Mouse (Mus musculus) common myeloid progenitor, adult 5-6 weeks (primary cell): ENCODE measurements around the gene Ptges3. TPM values are rescaled to one million over a fixed set of nuclear protein-coding genes. Genes with fewer than 3 reads are reported as not detected.

Experiments used
- ATAC-seq: replicated peaks from 2 replicates; pipeline ENCODE4 v1.8.0; 2016; ENCODE audit warnings: low read depth, mild to moderate bottlenecking, moderate TSS enrichment, inconsistent platforms; ENCODE audit not compliant: poor library complexity, severe bottlenecking
- total RNA-seq: library from RNA; stranded (forward); fragments of 200-1000, 187-1606 nt; gene quantifications from 2 replicates; pipeline ENCODE4 v1.2.3, GENCODE M21; 2017

The Ptges3 gene
- total RNA-seq, 1 experiment from 2014 or later = 326 TPM

GRCm38 (mm10) chr10:128090651-128091563, 32.2 kb downstream of the Ptges3 start:
- peak; percentile 46 for ATAC-seq

DNA sequence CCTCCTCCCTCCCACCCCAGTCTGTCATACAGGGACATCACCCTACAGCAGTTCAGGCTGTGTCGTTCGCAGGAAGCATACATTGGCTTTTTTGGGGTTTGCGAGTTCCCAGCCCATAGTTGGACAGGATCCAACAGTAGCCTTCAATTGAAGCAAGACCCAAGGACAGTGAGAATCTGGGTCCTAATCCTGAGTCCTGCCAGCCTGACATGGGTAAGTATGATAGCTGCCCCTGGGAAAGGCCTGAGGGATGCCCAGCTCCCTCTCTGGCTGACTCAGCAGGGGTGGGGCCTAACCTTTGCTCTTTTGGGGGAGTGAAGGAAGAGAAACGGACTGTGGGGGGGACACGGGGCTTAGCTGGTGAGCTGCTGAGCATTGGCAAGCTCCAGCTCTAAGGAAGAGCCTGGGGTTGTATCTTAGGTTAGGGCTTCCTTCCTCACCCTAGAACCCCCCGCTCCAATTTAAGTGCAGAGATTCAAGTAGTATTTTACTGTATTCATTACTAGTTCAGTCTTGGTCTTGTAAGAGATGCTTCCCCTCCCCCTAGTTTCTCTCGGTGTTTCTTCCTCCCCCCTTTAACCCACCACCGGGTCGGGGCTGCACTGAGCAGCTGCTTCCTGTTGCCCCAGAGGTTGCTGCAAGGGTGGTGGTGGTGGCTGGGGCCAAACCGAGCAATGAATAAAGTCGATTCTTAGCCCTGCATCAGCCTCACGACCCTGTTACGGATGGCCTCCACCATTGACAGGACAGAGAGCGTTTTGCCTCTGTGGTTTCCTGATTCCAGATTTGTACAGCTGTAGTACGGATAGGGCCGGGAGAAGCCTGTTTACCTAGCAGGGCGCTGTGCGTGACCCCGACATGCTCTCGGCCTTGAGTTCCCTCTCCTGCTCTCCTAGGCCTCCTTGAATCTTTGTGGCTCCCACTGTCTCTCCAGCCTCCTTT, 33.1 kb downstream of the Ptges3 start, which contains the start of gene Baz2a:
Baz2a (plus strand) TSS at position 14 of the 942 bp plus-strand sequence.
- ATAC-seq = peak; percentile 33

DNA sequence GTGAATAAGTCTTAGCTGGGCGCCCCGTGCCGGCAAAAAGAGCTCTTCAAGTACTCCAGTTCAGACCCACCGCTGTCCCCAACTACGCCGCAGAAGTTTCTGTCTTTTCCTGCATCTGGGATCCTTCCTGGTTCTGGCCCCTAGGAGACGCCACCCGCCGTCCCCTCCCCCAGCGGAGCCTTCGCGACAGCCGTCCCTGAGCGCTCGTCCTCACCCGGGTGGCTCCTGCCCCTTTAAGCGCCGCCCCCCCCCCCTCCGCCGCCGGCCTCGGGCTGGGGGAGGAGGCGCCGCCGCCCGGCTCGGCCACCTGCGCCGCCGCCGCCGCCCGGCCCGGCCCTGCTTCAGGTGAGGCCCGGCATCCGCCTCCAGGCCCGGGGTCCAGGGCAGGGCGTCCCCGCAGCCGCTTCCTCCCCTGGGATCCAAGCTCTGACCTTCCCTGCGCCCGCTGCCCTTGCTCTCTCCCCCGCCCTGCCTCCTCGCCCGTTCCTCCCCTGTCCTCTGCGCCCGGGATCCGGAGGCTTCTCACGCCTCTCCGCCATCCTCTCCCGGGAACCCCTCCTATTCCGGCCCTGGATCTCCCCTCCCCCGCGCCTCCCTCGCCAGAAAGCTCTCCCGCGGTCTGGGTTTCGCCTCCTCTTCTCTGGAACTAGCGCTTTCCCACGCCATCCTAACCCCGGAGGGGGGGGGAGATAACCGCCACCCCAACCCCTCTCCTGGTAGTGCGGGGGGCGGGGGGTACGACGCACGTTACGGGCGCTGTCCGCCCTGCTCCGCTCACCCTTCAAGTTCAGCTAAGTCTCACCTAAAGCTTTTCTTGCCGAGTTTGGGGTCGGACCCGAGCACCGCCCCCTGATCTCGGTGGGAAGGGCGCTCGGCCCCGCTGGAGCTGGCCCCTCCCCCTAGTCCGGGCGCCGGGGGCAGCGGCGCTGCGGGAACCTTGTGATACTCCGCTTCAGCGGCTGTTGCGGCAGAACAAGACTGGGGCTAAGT, 34.0 kb downstream of the Ptges3 start:
- ATAC-seq = peak; percentile 8; the same call in 1 of the 2 replicates

GRCm38 (mm10) chr10:128093496-128094294, 34.9 kb downstream of the Ptges3 start:
- no peak for ATAC-seq

DNA sequence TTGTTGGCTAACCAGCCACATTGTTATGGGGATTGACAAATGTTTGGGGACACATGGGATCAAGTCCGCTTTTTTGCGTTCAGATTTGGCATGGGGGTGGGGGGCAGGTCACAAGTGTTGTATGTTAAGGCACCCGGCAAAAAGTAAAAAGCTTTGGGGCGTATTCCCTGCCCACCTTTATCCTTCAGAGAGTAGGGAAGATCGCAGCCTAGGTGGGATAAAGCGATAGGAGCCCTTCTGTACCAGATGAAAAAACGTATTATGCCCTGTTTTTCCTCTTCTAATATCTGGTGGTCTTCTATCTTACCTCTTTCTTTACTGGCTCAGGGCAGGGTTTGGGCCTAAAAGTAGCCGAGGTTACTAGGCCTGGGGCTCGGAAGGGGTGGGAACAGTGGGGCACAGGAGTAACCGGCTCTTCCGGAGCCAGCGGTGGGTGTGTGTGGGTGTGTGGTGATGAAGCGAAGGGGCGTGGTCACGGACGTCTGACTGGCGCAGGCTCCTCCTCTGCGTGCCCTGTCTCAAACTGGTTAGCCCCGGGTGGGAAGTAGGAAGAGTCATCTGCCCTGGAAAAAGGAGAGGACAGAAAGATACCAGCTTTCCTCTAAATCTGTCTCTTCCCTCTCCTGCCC, 35.7 kb downstream of the Ptges3 start:
- peak; percentile 59 for ATAC-seq

DNA sequence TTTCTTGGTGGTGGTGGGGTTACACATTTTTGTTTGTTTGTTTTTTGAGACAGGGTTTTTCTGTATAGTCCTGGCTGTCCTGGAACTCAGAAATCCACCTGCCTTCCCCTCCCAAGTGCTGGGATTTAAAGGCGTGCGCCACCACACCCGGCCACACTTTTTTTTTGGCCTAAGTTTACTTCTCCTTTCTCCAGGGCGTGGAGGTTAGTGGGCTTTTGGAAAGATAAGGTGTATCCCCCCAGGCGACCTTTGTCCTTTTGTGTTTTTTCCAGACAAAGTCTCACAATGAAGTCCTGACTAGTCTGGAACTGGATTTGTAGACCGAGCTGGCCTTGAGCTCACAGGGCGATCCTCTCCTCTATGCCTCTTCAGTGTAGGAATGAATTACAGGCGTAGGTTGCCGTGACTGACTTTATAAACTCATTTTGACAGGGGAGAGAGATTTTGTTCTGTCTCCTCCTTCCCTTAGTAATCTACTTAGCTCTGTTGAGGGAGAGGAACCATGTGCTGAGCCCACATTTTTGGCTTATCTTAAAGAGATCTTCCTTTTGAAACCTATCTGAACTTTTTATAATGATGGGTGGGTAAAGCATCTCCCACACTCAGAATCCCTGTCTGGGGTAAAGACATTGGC, 36.4 kb downstream of the Ptges3 start:
- no peak for ATAC-seq

GRCm38 (mm10) chr10:128096313-128096692, 37.5 kb downstream of the Ptges3 start:
- no peak for ATAC-seq

DNA sequence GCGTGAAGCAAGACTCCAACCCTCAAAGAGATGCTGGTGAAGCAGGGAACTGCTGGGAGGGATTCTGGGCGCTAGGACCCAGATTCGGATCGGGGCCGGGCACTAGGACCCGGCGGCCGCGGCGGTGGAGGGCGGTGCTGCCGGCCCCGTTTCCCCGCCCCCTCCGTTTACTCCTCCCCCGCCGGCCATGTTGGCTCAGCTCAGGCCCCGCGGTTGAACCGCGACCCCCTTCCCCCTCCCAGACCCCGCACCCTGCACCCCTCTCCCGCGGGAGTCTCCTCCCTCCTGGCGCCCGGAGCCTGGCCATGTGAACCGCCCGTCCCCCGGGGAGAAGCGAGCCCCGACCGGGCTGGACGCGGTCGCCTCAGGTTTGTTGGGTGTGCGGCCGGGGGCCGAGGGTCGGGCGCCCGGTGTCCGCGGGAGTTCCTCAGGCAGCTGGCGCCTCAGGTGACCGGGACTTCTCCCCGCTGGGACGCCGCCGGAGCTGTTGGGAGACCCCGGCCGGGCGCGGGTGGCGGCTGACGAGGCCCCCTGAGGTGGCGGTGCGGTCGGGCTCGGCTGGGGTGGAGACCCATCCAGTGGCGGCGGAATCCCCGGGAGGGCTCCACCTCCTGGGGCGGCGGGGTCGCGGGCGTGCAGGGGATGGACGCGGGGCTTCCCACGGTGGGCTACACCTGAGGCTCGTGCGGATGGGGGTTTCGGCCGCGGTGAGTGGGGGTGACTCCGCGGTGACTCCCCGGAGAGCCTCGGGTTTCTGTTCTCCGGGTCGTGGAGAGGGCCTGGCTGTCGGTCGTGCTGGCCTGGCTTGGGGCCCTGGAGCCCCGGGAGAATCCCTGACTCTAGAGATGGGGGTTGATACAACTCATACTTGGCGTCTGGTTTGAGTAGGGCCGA, 38.2 kb downstream of the Ptges3 start:
- peak; percentile 36 for ATAC-seq

GRCm38 (mm10) chr10:128097587-128097971, 38.8 kb downstream of the Ptges3 start:
- ATAC-seq = 0 out of 2 replicates have a peak, but pooled peaks have one; percentile 8

- no peak for ATAC-seq
Observed at GRCm38 (mm10) chr10:128110103-128110761, 51.5 kb downstream of the Ptges3 start.

GRCm38 (mm10) chr10:128111227-128111626, 52.5 kb downstream of the Ptges3 start:
- no peak for ATAC-seq

- no peak for ATAC-seq
Observed at GRCm38 (mm10) chr10:128123833-128124232, 65.1 kb downstream of the Ptges3 start.

DNA sequence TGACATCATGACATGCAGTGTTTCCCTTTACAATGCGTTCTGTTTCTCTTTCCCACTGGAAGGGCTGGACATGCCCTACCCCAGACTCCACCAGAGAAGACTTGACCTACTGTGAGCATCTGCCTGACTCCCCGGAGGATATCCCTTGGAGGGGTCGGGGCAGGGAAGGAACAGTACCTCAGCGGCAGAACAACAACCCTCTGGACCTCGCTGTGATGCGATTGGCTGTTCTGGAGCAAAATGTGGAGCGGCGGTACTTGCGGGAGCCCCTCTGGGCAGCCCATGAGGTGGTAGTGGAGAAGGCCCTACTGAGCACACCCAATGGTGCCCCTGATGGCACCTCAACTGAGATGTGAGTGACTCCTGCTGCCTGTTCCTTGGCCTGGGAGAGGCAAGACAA, 66.1 kb downstream of the Ptges3 start:
- ATAC-seq = no peak

DNA sequence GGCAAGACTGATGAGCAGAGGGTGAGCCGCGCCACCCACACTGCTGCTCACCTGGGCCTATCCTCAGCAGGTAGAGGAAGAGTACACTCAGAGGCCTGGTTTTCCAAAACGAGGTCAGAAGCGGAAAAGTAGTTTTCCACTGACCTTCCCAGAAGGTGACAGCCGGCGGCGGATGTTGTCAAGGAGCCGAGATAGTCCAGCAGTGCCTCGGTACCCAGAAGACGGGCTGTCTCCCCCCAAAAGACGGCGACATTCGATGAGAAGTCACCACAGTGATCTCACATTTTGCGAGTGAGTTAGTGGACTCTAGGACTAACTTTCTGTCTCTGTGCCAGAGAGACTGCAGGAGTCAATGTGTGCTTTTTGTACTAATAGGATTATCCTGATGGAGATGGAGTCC, 67.2 kb downstream of the Ptges3 start:
- no peak for ATAC-seq
